Mouse (Mus musculus) Patski (cell line): ENCODE results near the gene Tnni2. TPM values are rescaled to one million over a fixed set of nuclear protein-coding genes. Genes with fewer than 3 reads are reported as not detected.

ENCODE experiments used
- ATAC-seq: fragments of 100-300 bp; one replicate; pipeline ENCODE4 v1.8.0; 2021
- CTCF ChIA-PET: fragments of 350-600 bp; sonication (Branson Sonifier 250); formaldehyde crosslinking; loops from one replicate; lab custom pipeline; 2022; ENCODE audit warnings: inconsistent platforms; lab: Charles Lee
- POLR2A ChIA-PET: fragments of 350-600 bp; sonication (Branson Sonifier 250); formaldehyde crosslinking; loops from one replicate; lab custom pipeline; 2022; ENCODE audit warnings: antibody characterized with exemption, inconsistent platforms; lab: Charles Lee
- DNase-seq: peaks from one replicate; pipeline ENCODE4 v3.0.0-alpha.2; 2011; ENCODE audit warnings: low read depth, low spot score
- H3K27me3 ChIP-seq: fragments of 371-371 bp; one replicate; pipeline ENCODE4 v1.5.1; 2021
- CTCF ChIP-seq: fragments of 100-300 bp; IDR thresholded peaks from one replicate; pipeline ENCODE4 v1.5.1; 2021
- in situ Hi-C: fragments of 300-500 bp; cut with MboI; formaldehyde crosslinking; loops from 3 replicates; pipeline ENCODE4 v1.11.1; 2018; ENCODE audit warnings: low pct_unique_long_range_greater_than_20kb, mixed read lengths
- polyA plus RNA-seq: library from polyadenylated mRNA; unstranded; gene quantifications from one replicate; pipeline ENCODE4 v1.2.3, GENCODE M21; 2021

Tnni2 gene
- 1.5 TPM for polyA plus RNA-seq

DNA sequence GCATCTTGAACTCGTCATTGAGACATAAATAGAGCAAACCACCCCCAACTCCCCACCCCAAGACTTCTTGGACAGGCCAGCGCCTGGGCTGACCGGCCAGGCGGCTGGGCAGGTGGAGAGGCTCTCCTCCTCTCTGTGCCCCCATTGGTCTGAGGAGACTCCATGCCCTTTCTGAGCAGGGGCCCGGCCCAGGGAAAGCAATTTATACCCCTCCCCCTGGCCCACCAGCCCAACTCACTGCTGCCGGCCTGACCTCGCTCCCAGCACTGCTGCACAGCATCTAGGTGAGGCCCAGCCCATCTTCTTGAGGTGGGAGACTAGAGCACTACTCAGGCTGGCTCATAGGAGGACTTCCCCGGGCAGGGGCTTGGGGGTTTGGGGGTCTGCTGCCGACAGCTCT, at the start of gene Tnni2:
TSS of gene Tnni2 (plus strand) at position 224 of the 400 bp plus-strand sequence.
- ChIA-PET POLR2A (interaction anchor here (0.6 kb wide), 2 partner anchors 12 to 16 kb away, joined by 3 to 4 read pairs; no protein-coding TSS in a partner anchor), CTCF (interaction anchor here (1.0 to 6.9 kb wide), 2 partner anchors 65 to 107 kb away, joined by 3 to 57 read pairs; no protein-coding TSS in a partner anchor)
- ATAC-seq, result no peak
- no peak for DNase-seq
- no peaks in the 10 kb centered on the region for H3K27me3 ChIP-seq
- in situ Hi-C loops, result loop anchor here (5.0 kb wide), 2 partner anchors 56 to 236 kb away; partner anchors contain the start of gene Tnnt3
- no peak for TF ChIP-seq CTCF

DNA sequence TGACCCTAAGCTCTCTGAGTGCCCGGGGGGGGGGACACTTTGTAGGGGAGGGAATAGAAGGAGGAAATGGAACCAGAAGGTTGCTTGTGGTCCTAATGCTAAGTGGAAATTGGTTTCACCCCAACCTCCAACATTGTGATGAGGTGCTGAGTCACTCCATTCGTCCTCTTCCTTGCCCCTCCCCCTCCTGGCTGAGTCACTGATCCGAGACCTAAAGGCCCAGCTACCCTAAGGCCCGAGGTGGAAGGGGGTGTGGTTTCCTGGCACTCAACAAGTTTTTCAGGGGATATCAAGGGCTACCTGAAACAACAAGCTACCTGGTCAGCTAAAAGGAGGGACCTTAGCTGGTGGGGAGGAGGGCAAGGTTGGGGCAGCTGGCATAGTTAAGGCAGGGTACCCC, 48.4 kb upstream of the Tnni2 start:
- ATAC-seq (peak; percentile 57), DNase-seq (no peak)
- H3K27me3 ChIP-seq, result no peaks in the 10 kb centered on the region
- POLR2A ChIA-PET, result interaction anchor here (0.9 to 1.8 kb wide), 4 partner anchors 9 to 43 kb away, joined by 3 to 16 read pairs (median 6); partner anchors contain the start of gene Ifitm10
- CTCF ChIA-PET, result interaction anchor here (1.0 to 1.7 kb wide), 2 partner anchors 16 to 33 kb away, joined by 3 to 5 read pairs; no protein-coding TSS in a partner anchor
- in situ Hi-C loops, result loop anchor here (25.0 kb wide), 2 partner anchors 619 to 931 kb away; partner anchors contain the start of genes Cd151, Cracr2b, Pnpla2 and Tspan32
- TF ChIP-seq CTCF, result no peak

DNA sequence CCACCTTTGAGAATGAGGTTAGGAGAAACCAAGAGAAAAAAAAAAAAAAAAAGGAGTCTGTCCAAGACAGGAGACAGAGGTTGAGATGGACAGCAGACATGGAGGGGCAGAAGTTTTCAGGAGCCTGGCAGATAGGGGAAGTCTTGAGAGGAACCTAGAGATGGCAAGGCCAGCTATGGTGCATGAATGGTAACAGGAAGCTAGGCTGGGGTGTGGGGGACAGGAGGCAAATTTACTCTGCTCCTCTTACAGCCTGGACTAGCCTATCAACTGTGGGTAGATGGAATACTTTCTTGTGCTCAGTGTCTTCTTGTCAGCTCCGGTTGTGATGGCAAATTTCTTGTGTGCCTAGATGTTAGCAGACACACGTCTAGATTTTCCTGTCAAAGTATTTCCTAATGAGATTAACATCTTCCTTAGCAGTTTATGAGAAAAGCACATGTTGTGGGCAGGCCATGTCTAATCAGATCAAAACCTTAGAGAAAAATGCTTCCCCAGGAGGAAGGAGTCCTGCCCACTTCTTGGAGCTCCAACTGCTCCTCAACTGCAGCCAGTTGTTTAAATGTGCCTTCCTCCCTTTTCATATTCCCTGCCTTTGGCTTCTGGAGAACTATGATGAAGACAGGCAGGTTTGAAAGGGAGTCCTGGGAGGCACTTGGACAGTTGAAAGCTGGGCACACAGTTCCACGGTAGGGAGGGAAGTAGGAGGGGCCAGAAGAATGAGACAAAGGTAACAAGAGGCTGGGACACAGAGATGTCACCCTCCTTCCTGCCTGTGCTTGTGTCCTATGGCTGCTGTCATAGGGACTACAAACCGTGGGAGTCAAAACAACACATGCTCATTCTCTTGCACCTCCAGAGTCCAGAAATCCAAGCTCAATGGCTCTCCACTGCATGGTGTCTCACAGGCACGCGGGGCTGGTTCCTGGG, 47.1 kb upstream of the Tnni2 start:
- ChIA-PET CTCF (interaction anchor here (1.7 kb wide), 1 partner anchor 15 kb away, joined by 5 read pairs; no protein-coding TSS in a partner anchor), POLR2A (interaction anchor here (0.9 kb wide), 1 partner anchor 10 kb away, joined by 4 read pairs; no protein-coding TSS in a partner anchor)
- ATAC-seq, result no peak
- in situ Hi-C loops, result loop anchor here (25.0 kb wide), 2 partner anchors 618 to 932 kb away; partner anchors contain the start of genes Cd151, Cracr2b, Pnpla2 and Tspan32
- H3K27me3 ChIP-seq, result no peaks in the 10 kb centered on the region
- no peak for TF ChIP-seq CTCF
- DNase-seq, result no peak

DNA sequence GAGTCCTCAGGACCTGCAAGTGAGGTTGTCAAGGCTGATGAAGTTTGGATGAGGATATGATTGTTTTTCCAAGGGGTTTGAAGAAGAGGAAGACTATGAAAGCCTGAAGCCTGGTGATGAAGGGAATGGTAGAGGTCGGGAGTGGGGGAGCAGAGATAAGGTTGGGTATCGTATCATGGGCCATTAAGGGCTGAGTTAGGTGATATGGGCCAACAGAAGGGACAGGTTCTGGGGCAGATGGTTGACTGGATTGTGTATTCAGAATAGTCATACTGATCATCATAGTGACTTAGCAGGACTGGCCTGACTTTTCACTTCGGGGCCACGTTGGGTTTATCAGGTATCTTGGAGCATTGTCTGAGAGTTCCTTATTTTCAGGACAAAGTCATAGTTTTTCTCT, 46.1 kb upstream of the Tnni2 start:
- in situ Hi-C loops, result loop anchor here (25.0 kb wide), 2 partner anchors 617 to 933 kb away; partner anchors contain the start of genes Cd151, Cracr2b, Pnpla2 and Tspan32
- ATAC-seq, result no peak
- TF ChIP-seq CTCF, result no peak
- CTCF ChIA-PET, result interaction anchor here (1.0 kb wide), 1 partner anchor 12 kb away, joined by 3 read pairs; no protein-coding TSS in a partner anchor
- POLR2A ChIA-PET, result no interaction called here
- H3K27me3 ChIP-seq, result no peaks in the 10 kb centered on the region
- DNase-seq, result no peak

DNA sequence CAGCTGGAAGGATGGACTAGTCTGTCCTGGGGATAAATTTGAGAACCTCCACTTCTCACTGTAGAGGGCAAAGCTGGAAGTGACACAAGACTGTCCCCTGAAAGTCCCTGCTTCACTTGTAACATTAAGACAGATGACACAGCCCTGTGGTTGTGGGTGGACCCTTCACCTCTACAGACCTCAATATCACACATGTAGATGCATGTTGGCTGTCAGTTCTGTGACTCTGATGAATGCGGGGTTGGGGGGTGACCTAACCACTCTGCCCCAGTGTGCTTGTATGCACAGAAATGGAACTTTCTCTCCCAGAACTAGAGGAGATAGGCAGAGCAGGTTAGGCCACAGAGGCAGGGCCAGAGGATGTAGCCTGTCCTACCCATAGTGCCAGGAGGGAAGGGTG, 45.0 kb upstream of the Tnni2 start:
- in situ Hi-C loops, result loop anchor here (25.0 kb wide), 2 partner anchors 616 to 934 kb away; partner anchors contain the start of genes Cd151, Cracr2b, Pnpla2 and Tspan32
- CTCF ChIA-PET, result interaction anchor here (1.0 kb wide), 1 partner anchor 11 kb away, joined by 3 read pairs; no protein-coding TSS in a partner anchor
- DNase-seq (no peak), ATAC-seq (no peak)
- POLR2A ChIA-PET, result interaction anchor here (1.4 to 2.7 kb wide), 2 partner anchors 10 to 25 kb away, joined by 3 to 8 read pairs; partner anchors contain the start of gene Ctsd
- H3K27me3 ChIP-seq, result no peaks in the 10 kb centered on the region
- no peak for TF ChIP-seq CTCF

DNA sequence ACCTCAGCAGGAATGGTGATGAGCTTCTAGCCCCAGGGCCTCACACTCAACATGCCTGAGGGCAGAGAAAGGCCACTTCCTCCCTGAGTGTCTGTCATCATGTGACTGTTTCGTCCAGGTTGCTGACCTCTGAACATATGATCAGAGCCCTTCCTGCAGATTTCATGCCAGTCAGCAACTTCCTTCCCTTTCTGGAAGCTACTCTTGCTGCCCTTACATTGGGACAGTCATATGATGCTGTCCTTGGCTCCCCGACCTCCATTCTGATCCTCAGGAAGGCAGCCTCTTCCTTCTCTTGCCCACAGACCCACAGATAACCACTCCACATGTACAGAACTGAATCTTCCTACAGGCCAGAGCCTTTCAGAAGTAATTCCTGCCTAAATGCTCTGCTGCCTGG, 43.6 kb upstream of the Tnni2 start:
- ChIA-PET CTCF (interaction anchor here (2.3 kb wide), 1 partner anchor 10 kb away, joined by 7 read pairs; the partner anchor contains the start of gene Ctsd), POLR2A (interaction anchor here (0.7 to 2.7 kb wide), 3 partner anchors 11 to 56 kb away, joined by 3 to 8 read pairs (median 3); partner anchors contain the start of gene Ctsd)
- in situ Hi-C loops, result loop anchor here (25.0 kb wide), 2 partner anchors 614 to 936 kb away; partner anchors contain the start of genes Cd151, Cracr2b, Pnpla2 and Tspan32
- no peak for DNase-seq
- H3K27me3 ChIP-seq, result no peaks in the 10 kb centered on the region
- no peak for TF ChIP-seq CTCF
- no peak for ATAC-seq

DNA sequence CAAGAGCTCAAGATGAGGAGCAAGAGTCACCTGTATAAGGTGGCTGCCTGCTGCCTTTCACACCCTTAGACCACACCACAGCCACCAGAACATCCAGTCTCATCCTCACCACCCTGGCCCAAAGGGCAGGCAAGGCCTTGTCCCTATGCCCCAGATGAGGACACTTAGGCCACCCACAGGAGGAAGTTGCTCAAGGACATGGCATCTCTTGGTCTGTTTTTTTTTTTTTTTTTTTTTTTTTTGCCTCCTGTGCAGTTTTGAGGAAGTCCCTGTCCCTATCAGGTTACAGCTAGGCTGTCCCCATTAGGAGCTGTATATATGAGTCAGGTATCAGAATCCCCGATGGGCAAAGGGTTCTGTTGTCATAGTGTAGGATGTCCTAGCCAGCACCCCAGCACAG, 42.4 kb upstream of the Tnni2 start:
- CTCF ChIA-PET, result interaction anchor here (1.4 to 2.3 kb wide), 2 partner anchors 11 to 14 kb away, joined by 3 to 7 read pairs; partner anchors contain the start of gene Ctsd
- H3K27me3 ChIP-seq, result no peaks in the 10 kb centered on the region
- no peak for TF ChIP-seq CTCF
- in situ Hi-C loops, result loop anchor here (25.0 kb wide), 2 partner anchors 613 to 937 kb away; partner anchors contain the start of genes Cd151, Cracr2b, Pnpla2 and Tspan32
- ATAC-seq (no peak), DNase-seq (no peak)
- POLR2A ChIA-PET, result interaction anchor here (0.7 to 4.3 kb wide), 6 partner anchors 12 to 38 kb away, joined by 3 to 28 read pairs (median 5); partner anchors contain the start of gene Ctsd

DNA sequence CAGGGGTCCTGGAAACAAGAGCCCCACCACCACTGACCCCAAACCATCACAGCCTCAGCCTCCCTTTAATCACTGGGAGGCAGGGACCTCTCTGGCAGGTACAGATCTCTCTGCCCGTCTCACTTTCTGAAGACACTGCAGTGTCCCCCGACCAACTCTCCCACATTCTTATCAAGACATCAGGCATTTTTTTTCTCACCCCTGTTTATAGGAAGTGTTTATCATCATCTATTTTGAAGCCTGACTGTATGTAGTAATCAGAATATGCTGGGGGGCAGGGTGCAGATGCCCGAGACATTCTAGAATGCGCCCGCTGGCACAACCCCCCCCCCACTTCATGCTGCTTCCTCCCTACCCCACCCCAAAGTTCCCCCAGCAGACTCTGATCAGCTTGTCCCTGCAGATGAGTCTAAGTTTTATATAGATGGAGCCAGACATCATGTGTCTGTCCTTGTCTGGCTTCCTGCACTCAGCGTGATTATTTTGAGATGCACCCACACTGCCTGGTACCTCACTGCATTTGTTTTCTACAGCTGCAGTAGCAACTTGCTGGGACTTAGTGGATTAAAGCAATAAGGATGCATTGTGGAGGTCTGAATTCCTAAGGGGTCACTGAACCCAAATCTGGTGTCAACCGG, 41.4 kb upstream of the Tnni2 start:
- ChIA-PET POLR2A (interaction anchor here (0.8 to 4.3 kb wide), 9 partner anchors 9 to 37 kb away, joined by 3 to 28 read pairs (median 4); partner anchors contain the start of genes Ctsd and Gm49369), CTCF (interaction anchor here (1.0 to 2.3 kb wide), 7 partner anchors 12 to 25 kb away, joined by 3 to 7 read pairs (median 4); partner anchors contain the start of gene Ctsd)
- no peak for DNase-seq
- no peaks in the 10 kb centered on the region for H3K27me3 ChIP-seq
- in situ Hi-C loops, result no loop called here
- TF ChIP-seq CTCF, result no peak
- ATAC-seq, result peak; percentile 42

DNA sequence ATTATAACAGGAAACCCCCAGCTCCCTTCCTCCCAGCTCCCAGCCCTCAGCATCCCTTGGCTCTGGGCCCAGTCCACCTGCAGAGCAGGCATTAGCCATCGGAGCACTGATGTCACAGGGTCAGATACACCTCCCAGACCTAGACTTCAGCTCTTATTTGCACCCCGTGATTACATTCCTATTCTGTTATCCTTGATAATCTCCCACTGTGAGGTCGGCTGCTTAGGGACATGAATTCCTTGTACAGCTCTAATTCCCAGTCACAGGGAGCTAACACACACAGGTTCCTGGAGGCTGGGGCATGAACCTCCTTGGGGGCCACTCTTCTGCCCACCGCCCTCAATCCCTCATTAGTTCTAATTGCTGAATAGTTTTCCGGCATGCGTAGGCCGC, 40.9 kb upstream of the Tnni2 start:
- DNase-seq (peak; percentile 93), ATAC-seq (peak; percentile 61)
- TF ChIP-seq CTCF, result no peak
- H3K27me3 ChIP-seq, result no peaks in the 10 kb centered on the region
- in situ Hi-C loops, result no loop called here
- CTCF ChIA-PET, result interaction anchor here (1.0 to 2.1 kb wide), 7 partner anchors 12 to 38 kb away, joined by 3 to 7 read pairs (median 4); no protein-coding TSS in a partner anchor
- POLR2A ChIA-PET, result interaction anchor here (0.7 to 4.3 kb wide), 9 partner anchors 8 to 31 kb away, joined by 3 to 28 read pairs (median 4); partner anchors contain the start of genes Ctsd and Gm49369
